Mouse (Mus musculus): ENCODE data around the gene Ydjc. TPM values are rescaled to one million over a fixed set of nuclear protein-coding genes. Genes with fewer than 3 reads are reported as not detected.

Gene Ydjc
- polyA plus RNA-seq (2012; rRNA removed): 8.4 and 9.2 TPM in 2 replicates

GRCm38 (mm10) chr16:17144339-17144738 lies at the start of gene Ydjc:
Gene Ydjc, plus strand, starts transcription at chr16:17144621.

GRCm38 (mm10) chr16:17110771-17111743 lies 33.4 kb upstream of the Ydjc start, which contains the start of gene Ppil2:
Gene Ppil2, minus strand, starts transcription at chr16:17111257.

GRCm38 (mm10) chr16:17124871-17125520 lies 19.4 kb upstream of the Ydjc start, which contains the start of gene 2610318N02Rik:
Gene 2610318N02Rik, minus strand, starts transcription at chr16:17125167.

GRCm38 (mm10) chr16:17132089-17132905 lies 12.1 kb upstream of the Ydjc start, which contains the start of gene Sdf2l1:
Gene Sdf2l1, minus strand, starts transcription at chr16:17132383.

GRCm38 (mm10) chr16:17146772-17147235 lies 2.4 kb downstream of the Ydjc start, which contains the start of gene Ccdc116:
Gene Ccdc116, minus strand, starts transcription at chr16:17147229.

GRCm38 (mm10) chr16:17202549-17202948 lies 58.1 kb downstream of the Ydjc start, which contains the start of gene Ube2l3:
Gene Ube2l3, minus strand, starts transcription at chr16:17202649.

GRCm38 (mm10) chr16:17208389-17209361 lies 64.3 kb downstream of the Ydjc start, which contains the start of gene Rimbp3:
Gene Rimbp3, plus strand, starts transcription at chr16:17208603.

Other genes starting within 250 kb of the Ydjc start
- gene Ppm1f, start 248.2 kb upstream of the Ydjc start, polyA plus RNA-seq (2012; rRNA removed): 4.8 and 5.5 TPM in 2 replicates
- 54.9 and 64.9 TPM in 2 replicates for gene Mapk1, start 161.2 kb upstream of the Ydjc start, polyA plus RNA-seq (2012; rRNA removed)
- 0.32 and 0.42 TPM in 2 replicates for gene Ypel1, start 74.9 kb upstream of the Ydjc start, polyA plus RNA-seq (2012; rRNA removed)
- gene Ppil2, start 33.4 kb upstream of the Ydjc start, polyA plus RNA-seq (2012; rRNA removed): 32.2 and 35.2 TPM in 2 replicates
- gene 2610318N02Rik, start 19.5 kb upstream of the Ydjc start, polyA plus RNA-seq (2012; rRNA removed): 23.3 and 23.4 TPM in 2 replicates
- gene Sdf2l1, start 12.2 kb upstream of the Ydjc start, polyA plus RNA-seq (2012; rRNA removed): 23.8 and 24.0 TPM in 2 replicates
- 0.76 and 0.99 TPM in 2 replicates for gene Ccdc116, start 2.6 kb downstream of the Ydjc start, polyA plus RNA-seq (2012; rRNA removed)
- gene Ube2l3, start 58.0 kb downstream of the Ydjc start, polyA plus RNA-seq (2012; rRNA removed): 69.6 and 76.0 TPM in 2 replicates
- 0.03 TPM in 2 replicates for gene Rimbp3, start 64.0 kb downstream of the Ydjc start, polyA plus RNA-seq (2012; rRNA removed)
- gene Hic2, start 89.0 kb downstream of the Ydjc start, polyA plus RNA-seq (2012; rRNA removed): 2.0 and 2.4 TPM in 2 replicates
- gene Tmem191c, start 131.5 kb downstream of the Ydjc start, polyA plus RNA-seq (2012; rRNA removed): 3.9 and 4.2 TPM in 2 replicates
- gene Serpind1, start 186.8 kb downstream of the Ydjc start, polyA plus RNA-seq (2012; rRNA removed): 102 and 121 TPM in 2 replicates